Mouse (Mus musculus) liver, adult 2 months (tissue): ENCODE measurements at regions not wholly inside any gene's neighbourhood (a gene's known extent, or its start where the extent isn't known, plus 50 kb on each side); places are given as distances from the start of the nearest gene placed in this dataset.

Experiments used
- CTCF ChIP-seq: fragments of 200-500 bp; IDR thresholded peaks from 2 replicates; pipeline ENCODE4 v1.5.1; 2011; ENCODE audit warnings: low read depth, low read length, control low read depth
- POLR2A ChIP-seq: fragments of 200-500 bp; IDR thresholded peaks from 2 replicates; pipeline ENCODE4 v1.6.1; 2011; ENCODE audit warnings: low read length, control low read depth; ENCODE audit not compliant: insufficient read depth; ENCODE audit errors: extremely low read depth

DNA sequence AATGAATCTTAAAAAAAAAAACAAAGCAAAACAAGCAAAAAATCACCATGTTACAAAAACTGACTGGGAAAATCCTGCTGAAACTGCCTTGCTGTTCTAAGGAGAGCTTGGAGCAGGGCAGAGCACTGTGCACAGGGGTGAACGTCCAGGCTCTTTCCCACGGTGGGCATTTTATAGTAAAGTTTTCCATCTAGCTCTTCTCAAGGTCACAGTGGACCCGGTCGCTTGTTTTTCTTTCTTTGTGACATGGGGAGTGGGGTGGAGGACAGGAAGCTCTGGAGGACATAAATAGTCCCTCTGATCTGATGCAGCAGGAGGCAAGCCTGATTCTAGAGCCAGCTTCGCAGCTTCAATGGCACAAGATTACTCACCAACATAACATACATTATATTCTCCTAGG lies 395.9 kb upstream of the Zmiz1 start:
- no peak for TF ChIP-seq POLR2A
- no peak for TF ChIP-seq CTCF
